Mouse (Mus musculus) embryonic stem cell, embryonic (primary cell): ENCODE measurements at regions not wholly inside any gene's neighbourhood (a gene's known extent, or its start where the extent isn't known, plus 50 kb on each side); places are given as distances from the start of the nearest gene placed in this dataset.

Experiments
- CTCF ChIA-PET, 4 experiments: fragments of 300-600 bp in 2 of 4; fragments of 350-600 bp in 2 of 4; sonication (Branson Sonifier 250); formaldehyde crosslinking; loops; one replicate each; lab custom pipeline; 2022; ENCODE audit warnings: inconsistent platforms in 2 of 4; lab: Charles Lee
- POLR2A ChIA-PET, 4 experiments: fragments of 300-600 bp in 2 of 4; fragments of 350-600 bp in 2 of 4; sonication (Branson Sonifier 250); formaldehyde crosslinking; loops; one replicate each; lab custom pipeline; 2022; ENCODE audit warnings: antibody characterized with exemption in 4 of 4, inconsistent platforms in 1 of 4; lab: Charles Lee

GRCm38 (mm10) chr5:33492604-33493315 lies 59.0 kb upstream of the Nkx1-1 start:
- ChIA-PET CTCF (interaction anchor here (0.5 to 2.1 kb wide), 17 partner anchors 8 to 283 kb away, joined by 3 to 9 read pairs (median 3); no protein-coding TSS in a partner anchor), POLR2A (interaction anchor here in 3 of 4 experiments (0.6 to 5.0 kb wide), 10 partner anchors 9 to 81 kb away, joined by 3 to 35 read pairs (median 6); no protein-coding TSS in a partner anchor)

DNA sequence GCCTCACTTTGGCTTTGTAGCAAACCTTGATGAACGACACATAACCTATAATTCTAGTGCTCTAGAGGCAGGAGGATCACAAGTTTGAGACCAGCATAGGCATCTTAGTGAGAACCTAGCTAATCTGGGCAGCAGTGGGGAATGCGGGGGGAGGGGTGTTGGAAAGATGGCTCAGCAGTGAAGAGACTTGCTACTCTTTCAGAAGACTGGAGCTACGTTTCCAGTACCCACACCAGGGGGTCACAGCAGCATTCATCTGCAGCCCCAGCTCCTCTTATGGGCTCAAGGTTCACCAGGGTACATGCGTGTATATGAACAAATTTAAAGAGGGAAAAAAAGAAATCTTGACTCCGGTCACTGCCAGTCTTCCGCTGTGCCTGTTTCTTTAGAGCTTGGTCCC lies 55.5 kb upstream of the Nkx1-1 start:
- POLR2A ChIA-PET, result interaction anchor here (0.6 to 5.0 kb wide), 12 partner anchors 9 to 250 kb away, joined by 3 to 35 read pairs (median 4); no protein-coding TSS in a partner anchor
- CTCF ChIA-PET, result interaction anchor here in 3 of 4 experiments (0.7 to 2.1 kb wide), 5 partner anchors 13 to 96 kb away, joined by 3 to 6 read pairs (median 5); no protein-coding TSS in a partner anchor

DNA sequence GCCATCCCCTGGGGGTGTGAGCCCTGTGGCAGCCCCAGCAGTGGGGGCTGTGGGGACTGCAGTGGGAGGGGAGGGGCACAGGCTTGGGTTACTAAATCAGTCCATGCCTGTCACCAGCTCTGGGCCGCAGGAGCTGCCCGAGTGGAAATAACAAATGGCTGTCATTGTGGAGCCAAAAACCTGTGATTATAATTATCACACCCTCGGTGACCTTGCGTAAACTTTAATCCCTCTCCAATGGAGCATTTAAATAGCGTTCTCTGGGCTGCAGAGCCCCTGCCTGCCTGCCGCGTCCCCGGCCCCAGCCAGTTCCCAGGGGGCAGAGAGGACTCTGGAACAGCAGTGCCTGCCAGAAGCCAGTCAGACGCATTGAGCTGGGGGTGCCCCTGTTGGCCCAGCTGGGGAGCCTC lies 54.4 kb upstream of the Nkx1-1 start:
- POLR2A ChIA-PET, result interaction anchor here in 3 of 4 experiments (1.0 to 2.7 kb wide), 8 partner anchors 7 to 246 kb away, joined by 3 to 12 read pairs (median 4); no protein-coding TSS in a partner anchor
- CTCF ChIA-PET, result interaction anchor here in 3 of 4 experiments (0.9 to 2.1 kb wide), 5 partner anchors 8 to 95 kb away, joined by 3 to 6 read pairs (median 5); no protein-coding TSS in a partner anchor

GRCm38 (mm10) chr5:33485765-33486164 lies 52.0 kb upstream of the Nkx1-1 start:
- ChIA-PET POLR2A (interaction anchor here in 2 of 4 experiments (0.7 to 3.7 kb wide), 12 partner anchors 9 to 150 kb away, joined by 3 to 21 read pairs (median 4); no protein-coding TSS in a partner anchor), CTCF (interaction anchor here in 2 of 4 experiments (2.2 to 2.3 kb wide), 2 partner anchors 10 kb away, joined by 6 to 13 read pairs; no protein-coding TSS in a partner anchor)
